Mouse (Mus musculus): ENCODE measurements around the gene Aar2. TPM values are rescaled to one million over a fixed set of nuclear protein-coding genes. Genes with fewer than 3 reads are reported as not detected.
A peak's percentile ranks its signal among the peaks of the same experiment; 100 is the strongest.

The Aar2 gene
- polyA plus RNA-seq, 1 experiment from 2014 or later: 32.3 TPM

GRCm38 (mm10) chr2:156605144-156605543 is 57.8 kb downstream of the Aar2 start:
- no peak overlapping the region for H3K27ac ChIP-seq
- no peaks in the 10 kb centered on the region for H3K9me3 ChIP-seq
- H3K4me1 ChIP-seq: no peaks in the 10 kb centered on the region
- H3K9ac ChIP-seq: no peak overlapping the region
- 47% methylated on average over 3 of the region's 3 CpGs for WGBS
- no peak for ATAC-seq (ENCODE audit: borderline replicate concordance, extremely low read depth, low FRiP score, low TSS enrichment)
- peaks cover 19% of the 10 kb centered on the region for H3K27me3 ChIP-seq
- no peaks in the 10 kb centered on the region for H3K36me3 ChIP-seq
- H3K4me2 ChIP-seq: no peak overlapping the region
- H3K4me3 ChIP-seq: no peak overlapping the region

GRCm38 (mm10) chr2:156605971-156606370 is 58.6 kb downstream of the Aar2 start:
- WGBS: 65% methylated on average over 5 of the region's 5 CpGs
- H3K27ac ChIP-seq: no peak overlapping the region

GRCm38 (mm10) chr2:156613081-156613540 is 65.7 kb downstream of the Aar2 start:
- ATAC-seq (ENCODE audit: borderline replicate concordance, extremely low read depth, low FRiP score, low TSS enrichment): peak; percentile 15; the same call in 1 of the 2 replicates
- Histone ChIP-seq H3K27ac (no peak overlapping the region), H3K4me1 (peaks cover 24% of the 10 kb centered on the region), H3K4me2 (peak overlapping the region; percentile 92), H3K9me3 (no peaks in the 10 kb centered on the region), H3K36me3 (no peaks in the 10 kb centered on the region), H3K27me3 (peaks cover 88% of the 10 kb centered on the region), H3K4me3 (peak overlapping the region; percentile 57), H3K9ac (peak overlapping the region; percentile 42)
- WGBS: under 1% methylated on average over 28 of the region's 41 CpGs

More at GRCm38 (mm10) chr2:156605971-156606370, 58.6 kb downstream of the Aar2 start:
- no peak overlapping the region for H3K4me3 ChIP-seq
- no peaks in the 10 kb centered on the region for H3K9me3 ChIP-seq
- H3K36me3 ChIP-seq: no peaks in the 10 kb centered on the region
- H3K4me2 ChIP-seq: no peak overlapping the region
- H3K27me3 ChIP-seq: peaks cover 26% of the 10 kb centered on the region
- H3K9ac ChIP-seq: no peak overlapping the region
- no peak for ATAC-seq (ENCODE audit: borderline replicate concordance, extremely low read depth, low FRiP score, low TSS enrichment)
- H3K4me1 ChIP-seq: no peaks in the 10 kb centered on the region

- peak within 1 kb of the TSS; percentile 42 for H3K9ac ChIP-seq
- 1% methylated on average over 70 of the region's 103 CpGs for WGBS
- ATAC-seq (ENCODE audit: borderline replicate concordance, extremely low read depth, low FRiP score, low TSS enrichment): peak; percentile 50; the same call in 1 of the 2 replicates
- peaks cover 24% of the 10 kb centered on the region for H3K4me1 ChIP-seq
- H3K36me3 ChIP-seq: no peaks in the 10 kb centered on the region
- peak within 1 kb of the TSS; percentile 57 for H3K4me3 ChIP-seq
- peak within 1 kb of the TSS; percentile 92 for H3K4me2 ChIP-seq
- no peak within 1 kb of the TSS for H3K27ac ChIP-seq
- H3K27me3 ChIP-seq: peaks cover 94% of the 10 kb centered on the region
- H3K9me3 ChIP-seq: no peaks in the 10 kb centered on the region
Observed at GRCm38 (mm10) chr2:156613541-156614257, 66.3 kb downstream of the Aar2 start, which contains the start of gene Dlgap4. TSS of gene Dlgap4 (plus strand) at chr2:156613705.

GRCm38 (mm10) chr2:156614258-156614556 is 66.8 kb downstream of the Aar2 start:
- Histone ChIP-seq H3K36me3 (no peaks in the 10 kb centered on the region), H3K4me2 (peak overlapping the region; percentile 92), H3K9me3 (no peaks in the 10 kb centered on the region), H3K9ac (peak overlapping the region; percentile 42), H3K4me3 (peak overlapping the region; percentile 57), H3K4me1 (peaks cover 24% of the 10 kb centered on the region), H3K27ac (no peak overlapping the region), H3K27me3 (peaks cover 93% of the 10 kb centered on the region)
- no peak for ATAC-seq (ENCODE audit: borderline replicate concordance, extremely low read depth, low FRiP score, low TSS enrichment)
- WGBS: 1% methylated on average over 18 of the region's 18 CpGs

GRCm38 (mm10) chr2:156614661-156615654 is 67.6 kb downstream of the Aar2 start:
- 9% methylated on average over 31 of the region's 31 CpGs for WGBS
- H3K27ac ChIP-seq: no peak overlapping the region

GRCm38 (mm10) chr2:156616513-156616912 is 69.1 kb downstream of the Aar2 start:
- no peaks in the 10 kb centered on the region for H3K36me3 ChIP-seq
- peaks cover 72% of the 10 kb centered on the region for H3K27me3 ChIP-seq
- no peak overlapping the region for H3K27ac ChIP-seq
- H3K4me2 ChIP-seq: no peak overlapping the region
- ATAC-seq (ENCODE audit: borderline replicate concordance, extremely low read depth, low FRiP score, low TSS enrichment): no peak
- H3K4me3 ChIP-seq: no peak overlapping the region
- peaks cover 24% of the 10 kb centered on the region for H3K4me1 ChIP-seq
- no peak overlapping the region for H3K9ac ChIP-seq
- 70% methylated on average over 7 of the region's 7 CpGs for WGBS
- no peaks in the 10 kb centered on the region for H3K9me3 ChIP-seq

More at GRCm38 (mm10) chr2:156614661-156615654, 67.6 kb downstream of the Aar2 start:
- H3K4me2 ChIP-seq: peak overlapping the region; percentile 92
- H3K4me3 ChIP-seq: peak overlapping the region; percentile 57
- H3K36me3 ChIP-seq: no peaks in the 10 kb centered on the region
- H3K4me1 ChIP-seq: peaks cover 24% of the 10 kb centered on the region
- peaks cover 86% of the 10 kb centered on the region for H3K27me3 ChIP-seq
- no peaks in the 10 kb centered on the region for H3K9me3 ChIP-seq
- H3K9ac ChIP-seq: no peak overlapping the region
- no peak for ATAC-seq (ENCODE audit: borderline replicate concordance, extremely low read depth, low FRiP score, low TSS enrichment)

GRCm38 (mm10) chr2:156617536-156617935 is 70.2 kb downstream of the Aar2 start:
- H3K4me1 ChIP-seq: peaks cover 24% of the 10 kb centered on the region
- H3K4me3 ChIP-seq: no peak overlapping the region
- H3K36me3 ChIP-seq: no peaks in the 10 kb centered on the region
- no peak overlapping the region for H3K27ac ChIP-seq
- peaks cover 66% of the 10 kb centered on the region for H3K27me3 ChIP-seq
- 28% methylated on average over 11 of the region's 11 CpGs for WGBS
- H3K9ac ChIP-seq: no peak overlapping the region
- H3K4me2 ChIP-seq: no peak overlapping the region
- H3K9me3 ChIP-seq: no peaks in the 10 kb centered on the region
- no peak for ATAC-seq (ENCODE audit: borderline replicate concordance, extremely low read depth, low FRiP score, low TSS enrichment)

Other genes starting within 250 kb of the Aar2 start
- 3.7 and 4.0 TPM in 2 replicates for gene Cnbd2, start 235.3 kb upstream of the Aar2 start, polyA plus RNA-seq (2015; fragmentation: Nextera tagmentation; extraction: Ambion mirVana)
- 64.7 and 68.5 TPM in 2 replicates for gene Scand1, start 234.9 kb upstream of the Aar2 start, polyA plus RNA-seq (2015; fragmentation: Nextera tagmentation; extraction: Ambion mirVana)
- 1.6 and 2.8 TPM in 2 replicates for gene Epb41l1, start 126.7 kb upstream of the Aar2 start, polyA plus RNA-seq (2015; fragmentation: Nextera tagmentation; extraction: Ambion mirVana)
- gene Dlgap4, start 66.1 kb downstream of the Aar2 start, polyA plus RNA-seq (2015; fragmentation: Nextera tagmentation; extraction: Ambion mirVana): 58.3 and 67.9 TPM in 2 replicates
- 443 and 454 TPM in 2 replicates for gene Myl9, start 227.8 kb downstream of the Aar2 start, polyA plus RNA-seq (2015; fragmentation: Nextera tagmentation; extraction: Ambion mirVana)